Mouse (Mus musculus): ENCODE data around the gene Snn.

DNA sequence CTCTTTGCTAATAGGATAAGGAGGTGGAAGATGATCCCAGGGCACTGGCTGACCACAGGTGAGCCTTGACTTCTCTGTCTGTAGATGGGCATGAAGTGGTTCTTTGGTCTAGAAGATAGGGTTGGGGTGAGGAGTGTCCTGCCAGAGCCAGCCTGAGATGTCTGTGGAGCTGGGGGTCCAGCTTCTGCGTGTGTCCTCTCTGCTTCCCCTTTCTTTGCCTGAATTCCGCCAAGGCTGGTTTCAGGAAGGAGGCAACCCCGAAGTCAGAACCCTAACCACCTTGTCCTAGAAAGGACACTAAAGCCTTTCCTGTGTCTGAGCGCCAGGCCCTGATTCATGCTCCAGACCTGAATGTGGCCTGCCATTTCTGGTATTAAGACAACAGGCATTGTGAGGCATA is 48.8 kb upstream of the Snn start:
- TF ChIP-seq POLR2A (IDR thresholded peaks at IDR 0.05; ENCODE audit: insufficient read depth, low read length) (no peak), CTCF (IDR thresholded peaks at IDR 0.05; ENCODE audit: low read depth, low read length) (no peak)

Data from ES-Bruce4 (cell line).